Mouse (Mus musculus) heart, postnatal 10 days (tissue): ENCODE measurements around the gene Shf. TPM values are rescaled to one million over a fixed set of nuclear protein-coding genes. Genes with fewer than 3 reads are reported as not detected.
A peak's percentile ranks its signal among the peaks of the same experiment; 100 is the strongest.
"Not testable (repeated sequence)": the region's sequence is repeated elsewhere in the genome, so short reads cannot be mapped to it uniquely, and the experiment has no call there.

Experiments used
- DNase-seq, 2 experiments: peaks; one replicate each; pipeline ENCODE4 v3.0.0; 2021
- intact Hi-C: fragments of 180-260 bp; cut with DNase I; formaldehyde crosslinking; loops from one replicate; pipeline ENCODE4 v1.15.1; 2025
- total RNA-seq, 2 experiments: library from RNA; stranded (reverse); gene quantifications; 2 replicates each; pipeline ENCODE4 v1.2.3; 2021

Shf gene
- total RNA-seq, 2 experiments from 2014 or later, result 7.9 to 9.6 TPM

- DNase-seq, result no peak
- intact Hi-C loops, result no loop called here
Observed at GRCm38 (mm10) chr2:122351931-122352329, 17.0 kb downstream of the Shf start.

- intact Hi-C loops, result no loop called here
- no peak for DNase-seq
Observed at GRCm38 (mm10) chr2:122351156-122351930, 17.6 kb downstream of the Shf start.

DNA sequence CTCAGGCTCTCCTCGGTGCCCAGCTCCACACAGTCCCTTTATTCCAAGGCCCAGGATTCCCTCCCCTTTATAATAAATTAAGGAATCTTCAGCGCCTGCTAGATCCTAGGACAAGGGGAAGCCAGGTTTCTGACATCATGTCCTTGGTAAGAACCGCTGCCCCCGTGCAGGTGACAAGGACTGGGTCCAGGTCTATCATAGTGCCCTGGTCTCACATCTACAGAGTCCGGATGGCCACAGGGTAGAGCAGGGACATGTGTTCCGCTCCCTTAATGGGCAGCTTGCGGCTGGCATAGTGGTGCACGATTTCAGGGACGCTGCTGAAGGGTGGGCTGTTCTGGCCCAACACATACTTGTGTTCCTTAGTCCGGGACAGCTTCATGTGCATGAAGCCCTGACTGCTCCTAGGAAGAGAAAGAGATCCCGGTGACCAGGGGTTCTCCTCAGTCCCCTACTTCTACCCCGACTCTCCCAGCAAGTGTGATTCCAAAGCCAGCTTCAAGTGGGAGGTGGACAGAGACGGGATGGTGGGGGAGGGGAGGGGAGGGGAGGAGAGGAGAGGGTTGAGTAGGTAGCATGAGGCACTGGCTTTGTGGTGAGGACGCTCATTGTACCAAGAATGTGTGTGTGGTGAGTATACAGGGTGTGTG, 19.7 kb downstream of the Shf start:
- no peak for DNase-seq
- intact Hi-C loops, result loop anchor here (2.0 to 10.0 kb wide), 4 partner anchors 20 to 276 kb away; partner anchors contain the start of gene Shf

DNA sequence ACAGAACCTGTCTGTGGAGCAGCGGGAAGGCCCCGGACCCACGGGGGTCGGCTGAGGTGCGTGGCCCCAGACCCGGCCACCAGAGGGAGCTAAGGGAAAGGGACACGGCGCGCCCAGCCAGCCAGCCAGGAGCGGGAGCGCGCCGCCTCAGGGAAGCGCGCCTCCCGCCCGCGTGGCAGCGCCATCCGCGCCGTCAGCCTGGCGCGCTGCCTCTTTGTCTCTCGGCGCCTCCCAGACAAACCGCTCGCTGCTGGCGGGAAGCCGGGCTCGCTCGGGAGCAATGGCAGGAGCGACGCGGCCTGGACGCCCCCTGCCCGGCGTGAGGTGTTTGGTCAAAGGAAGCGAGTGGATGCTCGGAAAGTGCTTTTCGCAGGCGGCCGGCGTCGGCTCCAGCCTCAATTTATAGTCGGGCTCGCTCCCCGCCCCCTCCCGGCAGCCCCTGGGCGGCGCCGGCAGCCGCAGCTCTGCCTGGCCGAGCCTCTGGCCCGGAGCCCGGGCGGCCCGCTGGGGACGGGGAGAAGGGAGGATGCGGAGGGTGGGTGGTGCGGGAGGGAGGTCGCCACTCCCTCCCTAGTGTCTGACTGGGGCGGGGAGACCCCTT, 20.3 kb downstream of the Shf start:
- peak; percentile 92 to 94 for DNase-seq
- intact Hi-C loops, result loop anchor here (1.0 to 10.0 kb wide), 5 partner anchors 20 to 276 kb away; partner anchors contain the start of gene Shf

GRCm38 (mm10) chr2:122347257-122347656, 21.7 kb downstream of the Shf start:
- no peak for DNase-seq

GRCm38 (mm10) chr2:122346164-122346563, 22.8 kb downstream of the Shf start:
- not testable (repeated sequence) for DNase-seq
- intact Hi-C loops, result loop anchor here (10.0 kb wide), 1 partner anchor 279 kb away; no protein-coding TSS in a partner anchor

More at GRCm38 (mm10) chr2:122347257-122347656, 21.7 kb downstream of the Shf start:
- intact Hi-C loops, result loop anchor here (10.0 kb wide), 1 partner anchor 278 kb away; no protein-coding TSS in a partner anchor

DNA sequence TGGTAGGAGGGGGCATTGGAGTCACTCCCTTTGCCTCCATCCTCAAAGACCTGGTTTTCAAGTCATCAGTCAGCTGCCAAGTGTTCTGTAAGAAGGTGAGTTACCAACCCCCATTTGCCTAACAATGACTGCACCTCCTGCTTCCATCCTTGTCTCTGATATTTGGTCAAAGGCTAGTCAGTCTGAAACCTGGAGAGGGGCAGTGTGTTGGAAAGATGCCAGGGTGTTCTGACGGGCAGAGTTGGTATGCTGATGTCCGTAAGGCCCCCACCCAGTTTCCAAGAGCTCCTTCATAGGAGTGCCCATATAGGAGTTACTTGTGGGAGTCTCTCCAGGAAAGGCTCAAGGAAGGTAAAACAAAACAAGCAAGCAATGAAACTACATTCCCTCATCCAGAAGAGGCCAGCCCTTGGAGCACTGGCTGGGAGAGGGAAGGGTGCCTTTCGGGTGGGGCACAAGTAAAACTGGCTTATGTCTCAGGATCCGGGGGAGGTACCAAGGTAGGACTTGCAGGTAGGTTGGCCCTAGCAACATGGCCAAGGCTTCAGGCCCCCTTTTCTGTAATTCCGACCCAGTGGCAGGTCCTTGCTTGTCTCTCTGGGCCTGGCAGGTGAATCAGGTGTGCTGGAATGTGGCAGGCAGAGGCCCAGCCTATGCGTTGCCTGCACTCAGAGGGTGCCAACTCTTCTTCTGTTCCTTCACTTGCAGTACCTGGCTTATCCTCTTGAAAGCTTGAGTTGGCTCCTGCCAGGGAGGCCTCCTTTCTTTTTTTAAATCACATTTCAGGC, 23.7 kb downstream of the Shf start:
- intact Hi-C loops, result loop anchor here (10.0 kb wide), 1 partner anchor 280 kb away; no protein-coding TSS in a partner anchor

DNA sequence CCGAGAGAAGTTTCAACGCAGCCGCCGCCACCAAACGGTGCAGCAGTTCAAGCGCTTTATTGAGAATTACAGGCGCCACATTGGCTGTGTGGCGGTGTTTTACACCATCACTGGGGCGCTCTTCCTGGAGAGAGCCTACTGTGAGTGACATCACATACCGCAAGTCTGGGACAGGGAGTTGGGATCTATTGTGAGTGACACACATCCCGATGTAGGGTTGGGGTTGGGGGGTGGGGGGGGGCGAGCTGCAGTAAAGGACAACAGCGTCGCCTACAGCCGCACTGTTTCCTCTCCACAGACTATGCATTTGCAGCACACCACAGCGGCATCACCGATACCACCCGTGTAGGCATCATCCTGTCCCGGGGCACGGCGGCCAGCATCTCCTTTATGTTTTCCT, 31.7 kb downstream of the Shf start:
- DNase-seq, result no peak
- intact Hi-C loops, result no loop called here

More for the DNA sequence above, 23.7 kb downstream of the Shf start:
- no peak for DNase-seq

DNA sequence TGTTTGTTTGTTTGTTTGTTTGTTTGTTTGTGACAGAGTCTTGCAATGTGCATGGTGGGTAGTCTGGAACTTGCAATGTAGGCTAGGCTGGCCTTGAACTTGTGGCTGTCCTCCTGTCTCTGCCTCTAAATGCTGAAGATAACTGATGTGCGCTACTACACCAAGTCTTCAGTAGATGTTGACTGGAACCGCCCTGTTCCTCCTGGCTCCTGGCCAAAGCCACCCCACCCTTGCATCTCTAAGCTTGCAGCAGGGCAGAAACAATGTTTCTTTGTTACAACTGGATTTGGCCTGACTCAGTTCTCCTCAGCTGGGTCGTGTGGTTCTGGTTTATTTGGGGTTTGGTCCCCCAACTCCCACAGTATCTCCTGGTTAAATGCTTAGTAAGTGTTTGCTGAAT, 34.8 kb downstream of the Shf start:
- DNase-seq, result peak; percentile 20 to 48
- intact Hi-C loops, result no loop called here

DNA sequence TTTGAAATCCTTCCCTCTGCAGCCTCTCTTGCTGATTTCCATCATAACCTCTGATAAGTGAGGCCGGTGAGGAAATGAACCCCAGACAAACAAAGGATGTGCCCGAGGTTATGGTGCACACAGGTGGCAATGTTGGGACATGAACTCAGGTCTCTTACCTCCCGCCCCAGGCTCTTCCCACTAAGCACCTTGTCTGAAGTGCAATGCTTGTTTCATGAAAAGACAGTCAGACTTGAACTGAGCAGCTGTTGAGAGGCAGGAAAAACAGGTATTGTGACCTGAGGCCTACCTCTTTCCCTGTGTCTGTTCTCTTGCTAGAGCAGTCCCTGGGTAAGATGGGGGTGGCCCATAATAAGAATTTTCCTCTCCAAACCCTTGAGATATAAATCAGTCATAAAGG, 36.7 kb downstream of the Shf start:
- intact Hi-C loops, result no loop called here
- no peak for DNase-seq

GRCm38 (mm10) chr2:122330317-122330716, 38.6 kb downstream of the Shf start:
- DNase-seq, intact Hi-C loops: not testable (repeated sequence)

GRCm38 (mm10) chr2:122327986-122328385, 41.0 kb downstream of the Shf start:
- intact Hi-C loops, result no loop called here
- no peak for DNase-seq

DNA sequence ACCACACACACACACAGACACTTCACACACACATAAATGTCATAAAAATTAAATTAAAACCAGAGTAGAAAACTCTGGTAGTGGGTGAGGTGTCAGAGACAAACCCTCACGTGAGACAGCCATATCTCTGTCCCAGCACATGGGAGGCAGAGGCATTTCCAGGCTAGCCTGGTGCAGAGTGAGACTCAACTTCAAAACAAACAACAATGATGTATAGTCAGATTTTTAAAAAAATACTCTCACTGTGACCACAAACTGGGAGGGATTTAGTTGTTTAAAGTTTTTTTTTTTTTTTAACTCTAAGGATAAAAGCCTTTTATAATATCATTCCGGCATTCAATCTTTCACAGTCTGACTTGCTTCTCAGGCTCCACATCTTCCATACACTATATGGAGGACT, 43.6 kb downstream of the Shf start:
- intact Hi-C loops, result no loop called here
- no peak for DNase-seq

GRCm38 (mm10) chr2:122324586-122324985, 44.4 kb downstream of the Shf start:
- intact Hi-C loops, result no loop called here
- DNase-seq, result no peak

GRCm38 (mm10) chr2:122323960-122324359, 45.0 kb downstream of the Shf start:
- intact Hi-C loops, result no loop called here
- DNase-seq, result no peak

DNA sequence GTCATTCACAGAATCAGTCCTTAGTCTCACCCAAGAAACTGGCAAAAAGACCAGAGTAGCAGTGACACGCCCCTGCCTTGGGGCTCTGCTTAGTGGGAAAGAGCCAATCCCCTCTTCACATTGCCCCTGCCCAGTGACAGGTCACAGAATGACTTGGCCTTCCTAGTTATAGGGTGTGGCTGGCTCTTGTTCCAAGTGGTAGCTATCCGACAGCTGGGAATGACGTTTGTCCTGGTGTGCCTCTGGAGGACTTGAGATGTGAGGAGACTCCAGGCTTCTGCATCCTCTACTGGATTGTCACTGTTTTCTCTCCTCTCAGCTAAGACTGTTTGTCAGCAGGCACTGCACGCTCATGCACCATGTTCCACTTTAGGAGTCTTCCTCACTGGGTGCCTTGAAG, 51.6 kb downstream of the Shf start:
- no peak for DNase-seq
- intact Hi-C loops, result no loop called here

GRCm38 (mm10) chr2:122315372-122315771, 53.6 kb downstream of the Shf start, which contains the start of gene Duox1:
Gene Duox1, plus strand, starts transcription at chr2:122315672.
- intact Hi-C loops, result no loop called here
- no peak for DNase-seq

GRCm38 (mm10) chr2:122313536-122313935, 55.4 kb downstream of the Shf start, which contains the start of gene Duoxa1:
Gene Duoxa1, minus strand, starts transcription at chr2:122313730.
- DNase-seq, result no peak
- intact Hi-C loops, result no loop called here

GRCm38 (mm10) chr2:122312722-122313417, 56.1 kb downstream of the Shf start:
- DNase-seq, result peak; percentile 48 to 77
- intact Hi-C loops, result no loop called here

DNA sequence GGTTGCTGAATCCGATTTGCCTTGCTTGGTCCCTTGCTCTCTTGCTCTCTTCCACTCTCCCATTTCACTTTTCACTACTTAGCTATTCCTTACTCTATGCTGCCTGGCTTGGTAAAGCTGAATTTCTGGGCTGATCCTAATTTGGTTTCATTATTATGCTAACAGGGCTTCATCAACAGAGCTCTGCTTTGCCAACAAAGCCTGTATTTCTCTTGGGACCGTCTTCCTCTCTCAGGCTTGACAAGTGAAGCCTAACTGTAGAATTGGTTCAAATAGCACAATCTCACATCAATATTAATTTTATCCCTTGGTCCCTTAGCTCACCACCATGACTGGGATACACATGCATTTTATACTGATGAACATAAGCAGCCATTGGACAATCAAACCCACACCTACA, 57.4 kb downstream of the Shf start:
- intact Hi-C loops, result loop anchor here (1.0 kb wide), 1 partner anchor 69 kb away; no protein-coding TSS in a partner anchor
- DNase-seq, result no peak
